In genomic region chr11:89142527-89143154, GRCm38 (mm10) we compare ENCODE assay signal across 17 mouse cellular contexts.
DNase-seq lines count a peak whose midpoint lies in the region; ATAC-seq and TF ChIP-seq lines count a peak whose summit lies in the region.
"Had no signal": no experiment of that assay in that cellular context is flagged by ENCODE, and none has a peak within 500 bp of the region (broad histone marks: within the 10 kb centered on the region; RNA-seq: fewer than 3 reads in every experiment).

No protein-coding gene starts in this region.

- H3K4me2 ChIP-seq in hindbrain, postnatal 0 days (ENCODE audit: low read depth, low read length) = no peak overlapping the region
- H3K4me2 ChIP-seq in hindbrain, embryonic 13.5 days = no peak overlapping the region
- H3K4me2 ChIP-seq: hindbrain, embryonic 15.5 days; stomach, embryonic 15.5 days had no signal

- no peak for ATAC-seq in hindbrain, postnatal 0 days
- ATAC-seq in hindbrain, embryonic 13.5 days (ENCODE audit: low FRiP score) = no peak
- ATAC-seq: forebrain, embryonic 16.5 days had no signal

- no peaks in the 10 kb centered on the region for H3K27me3 ChIP-seq in hindbrain, postnatal 0 days (ENCODE audit: insufficient read depth, low read length)
- no peaks in the 10 kb centered on the region for H3K27me3 ChIP-seq in hindbrain, embryonic 13.5 days
- H3K27me3 ChIP-seq: hindbrain, embryonic 15.5 days; stomach, embryonic 15.5 days had no signal

- no peaks in the 10 kb centered on the region for H3K4me1 ChIP-seq in hindbrain, postnatal 0 days (ENCODE audit: insufficient read depth, low read length)
- peaks cover 8% of the 10 kb centered on the region; the same call in 1 of the 2 replicates for H3K4me1 ChIP-seq in hindbrain, embryonic 13.5 days (replicated peaks)
- H3K4me1 ChIP-seq: hindbrain, embryonic 15.5 days; stomach, embryonic 15.5 days had no signal

- no peak overlapping the region for H3K4me3 ChIP-seq in hindbrain, postnatal 0 days (ENCODE audit: low read length)
- H3K4me3 ChIP-seq in hindbrain, embryonic 13.5 days = no peak overlapping the region
- H3K4me3 ChIP-seq: gastrocnemius, adult 2 months; hindbrain, embryonic 15.5 days; stomach, embryonic 15.5 days had no signal

- no peak overlapping the region for H3K27ac ChIP-seq in hindbrain, postnatal 0 days
- no peak overlapping the region for H3K27ac ChIP-seq in hindbrain, embryonic 13.5 days
- H3K27ac ChIP-seq: gastrocnemius, adult 2 months; hindbrain, embryonic 15.5 days; stomach, embryonic 15.5 days had no signal

- no peak for TF ChIP-seq CTCF in hindbrain, postnatal 0 days (IDR thresholded peaks at IDR 0.05; ENCODE audit: low read depth)

- no peaks in the 10 kb centered on the region for H3K9me3 ChIP-seq in hindbrain, postnatal 0 days (ENCODE audit: low read length)
- H3K9me3 ChIP-seq in hindbrain, embryonic 13.5 days = no peaks in the 10 kb centered on the region
- H3K9me3 ChIP-seq: hindbrain, embryonic 15.5 days; stomach, embryonic 15.5 days had no signal

- no peaks in the 10 kb centered on the region for H3K36me3 ChIP-seq in hindbrain, postnatal 0 days (ENCODE audit: insufficient read depth, low read length)
- H3K36me3 ChIP-seq in hindbrain, embryonic 13.5 days = no peaks in the 10 kb centered on the region
- H3K36me3 ChIP-seq: G1E; hindbrain, embryonic 15.5 days; stomach, embryonic 15.5 days had no signal

- no peak overlapping the region for H3K9ac ChIP-seq in hindbrain, postnatal 0 days (replicated peaks; ENCODE audit: low read length)
- H3K9ac ChIP-seq in hindbrain, embryonic 13.5 days = no peak overlapping the region
- H3K9ac ChIP-seq: hindbrain, embryonic 15.5 days; stomach, embryonic 15.5 days had no signal

- peak; percentile 4 for DNase-seq in hindbrain, postnatal 0 days (ENCODE audit: low spot score)
- DNase-seq in retina, postnatal 1 day = peak; percentile 56
- DNase-seq in retina, embryonic 14.5 days (ENCODE audit: low spot score) = no peak
- peak; percentile 72 for DNase-seq in mesoderm, embryonic 11.5 days (ENCODE audit: low read depth, low spot score)
- no peak for DNase-seq in frontal cortex, adult 2 months (ENCODE audit: extremely low spot score in 1 of 2, low spot score in 1 of 2)
- DNase-seq in urinary bladder, adult 18-20 months (ENCODE audit: low spot score in 2 of 2) = no peak
- DNase-seq: cerebellum, adult 9-11 months; gastrocnemius, adult 2 months; kidney, adult 18-20 months; kidney, postnatal 25 days; lung, adult 18-20 months; spleen, adult 18-20 months had no signal

- WGBS in hindbrain, postnatal 0 days = 30% methylated on average over 9 of the region's 9 CpGs
- 40% methylated on average over 9 of the region's 9 CpGs for WGBS in hindbrain, embryonic 13.5 days

Comparison
In these comparisons a context has a peak if more than half of its experiments do, and no peak if none do; other contexts are left out.
1. DNase-seq: peak in hindbrain, postnatal 0 days (single experiment), retina, postnatal 1 day (single experiment) and mesoderm, embryonic 11.5 days (single experiment); none in retina, embryonic 14.5 days (single experiment), frontal cortex, adult 2 months (0 of 2) and urinary bladder, adult 18-20 months (0 of 2).